In the genomic region with DNA sequence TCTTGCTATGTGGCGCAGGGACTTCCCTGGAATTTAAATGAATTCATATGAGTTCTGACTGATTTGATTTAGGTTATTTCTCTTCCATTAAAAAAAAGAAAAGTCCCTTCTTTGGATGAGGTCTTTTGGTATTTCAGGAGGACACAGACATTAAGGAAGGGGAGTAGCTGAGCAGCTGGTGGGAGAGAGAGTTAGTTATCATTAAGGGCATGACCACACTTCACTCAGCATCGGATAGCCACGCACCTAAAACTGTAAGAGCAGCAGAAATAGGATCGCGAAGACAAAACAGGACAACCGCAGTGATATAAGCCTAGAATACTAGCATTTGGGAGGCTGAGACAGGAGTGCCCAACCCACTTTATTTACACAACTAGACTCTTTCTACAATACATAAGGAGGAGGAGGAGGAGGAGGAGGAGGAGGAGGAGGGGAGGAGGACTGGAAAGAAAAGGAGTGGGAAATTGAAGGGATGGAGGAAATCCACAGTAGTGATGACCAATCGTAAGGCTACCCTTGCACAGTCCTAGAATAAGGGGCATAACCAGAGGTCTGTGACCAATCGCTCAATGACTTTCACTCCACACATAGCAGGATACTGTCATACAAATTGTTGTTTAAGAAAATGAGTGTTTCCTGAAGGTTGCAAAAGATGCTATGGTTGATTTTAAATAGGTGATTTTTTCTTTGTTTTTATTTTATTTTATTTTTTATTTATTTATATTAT, we compare ENCODE assay signal across 23 mouse cellular contexts.
A peak's percentile ranks its signal among the peaks of the same experiment; 100 is the strongest.
DNase-seq lines count a peak whose midpoint lies in the region; ATAC-seq and TF ChIP-seq lines count a peak whose summit lies in the region.
"Had no signal": no experiment of that assay in that cellular context is flagged by ENCODE, and none has a peak within 500 bp of the region (broad histone marks: within the 10 kb centered on the region; RNA-seq: fewer than 3 reads in every experiment).

No protein-coding gene starts in this region.

- DNase-seq in kidney, postnatal 36 days = no peak
- DNase-seq in midbrain, postnatal 0 days (ENCODE audit: low spot score) = no peak
- DNase-seq in limb, embryonic 10.5 days (ENCODE audit: low spot score) = no peak
- DNase-seq in frontal cortex, postnatal 10 days (ENCODE audit: low spot score in 2 of 2) = no peak
- DNase-seq: adrenal gland, adult 8-10 months; cerebellum, adult 18-20 months; cerebellum, postnatal 14 days; embryo, embryonic 11 days; forebrain, postnatal 0 days; kidney, postnatal 4 days; lung, postnatal 4 days; retina, postnatal 1 day; thymus, postnatal 25 days had no signal

- ATAC-seq in kidney, embryonic 15.5 days (replicated peaks; ENCODE audit: low FRiP score) = peak; percentile 43; the same call in 1 of the 2 replicates
- ATAC-seq in midbrain, embryonic 16.5 days = peak; percentile 32; the same call in 1 of the 2 replicates
- ATAC-seq in midbrain, postnatal 0 days (ENCODE audit: low FRiP score) = no peak
- ATAC-seq in liver, embryonic 12.5 days = peak; percentile 49
- peak; percentile 46; the same call in 1 of the 2 replicates for ATAC-seq in megakaryocyte-erythroid progenitor cell, adult 5-6 weeks (replicated peaks; ENCODE audit: low FRiP score, low TSS enrichment, poor library complexity, severe bottlenecking)
- ATAC-seq: activated CD4-positive, CD25-positive, alpha-beta regulatory T cell, adult 4 months; intestine, postnatal 0 days had no signal

- H3K4me2 ChIP-seq in kidney, embryonic 15.5 days = no peak overlapping the region
- H3K4me2 ChIP-seq in midbrain, embryonic 16.5 days (ENCODE audit: low read length) = no peak overlapping the region
- H3K4me2 ChIP-seq in midbrain, postnatal 0 days (ENCODE audit: low read depth, low read length, poor library complexity, severe bottlenecking) = no peak overlapping the region
- H3K4me2 ChIP-seq in liver, embryonic 12.5 days = peak overlapping the region; percentile 55
- H3K4me2 ChIP-seq: hindbrain, embryonic 12.5 days; neural tube, embryonic 13.5 days had no signal

- WGBS in kidney, embryonic 15.5 days = 80% methylated on average over 8 of the region's 8 CpGs
- 77% methylated on average over 8 of the region's 8 CpGs for WGBS in midbrain, embryonic 16.5 days
- 75% methylated on average over 8 of the region's 8 CpGs for WGBS in midbrain, postnatal 0 days
- WGBS in liver, embryonic 12.5 days (ENCODE audit: insufficient replicate concordance) = 55% methylated on average over 8 of the region's 8 CpGs
- WGBS in limb, embryonic 10.5 days = 93% methylated on average over 8 of the region's 8 CpGs

- no peak overlapping the region for H3K4me3 ChIP-seq in kidney, embryonic 15.5 days (replicated peaks)
- H3K4me3 ChIP-seq in midbrain, embryonic 16.5 days (ENCODE audit: low read depth, low read length) = no peak overlapping the region
- no peak overlapping the region for H3K4me3 ChIP-seq in midbrain, postnatal 0 days (ENCODE audit: low read depth, low read length)
- no peak overlapping the region for H3K4me3 ChIP-seq in liver, embryonic 12.5 days
- H3K4me3 ChIP-seq in limb, embryonic 10.5 days = no peak overlapping the region
- H3K4me3 ChIP-seq: hindbrain, embryonic 12.5 days; lung, embryonic 15.5 days; neural tube, embryonic 13.5 days had no signal

- no peak for TF ChIP-seq CTCF in midbrain, postnatal 0 days (IDR thresholded peaks at IDR 0.05)

- no peaks in the 10 kb centered on the region for H3K27me3 ChIP-seq in kidney, embryonic 15.5 days
- H3K27me3 ChIP-seq in midbrain, embryonic 16.5 days (ENCODE audit: control insufficient read depth, insufficient read depth, low read depth, low read length) = no peaks in the 10 kb centered on the region
- no peaks in the 10 kb centered on the region for H3K27me3 ChIP-seq in midbrain, postnatal 0 days (ENCODE audit: insufficient read depth, low read length)
- H3K27me3 ChIP-seq in liver, embryonic 12.5 days (replicated peaks) = no peaks in the 10 kb centered on the region
- H3K27me3 ChIP-seq in limb, embryonic 10.5 days (ENCODE audit: low read depth, poor library complexity, severe bottlenecking) = no peaks in the 10 kb centered on the region
- H3K27me3 ChIP-seq: embryonic facial prominence, embryonic 15.5 days; hindbrain, embryonic 12.5 days; lung, embryonic 15.5 days; neural tube, embryonic 13.5 days had no signal

- H3K9me3 ChIP-seq in kidney, embryonic 15.5 days (replicated peaks) = no peaks in the 10 kb centered on the region
- no peaks in the 10 kb centered on the region for H3K9me3 ChIP-seq in midbrain, embryonic 16.5 days (replicated peaks; ENCODE audit: control insufficient read depth, low read length, poor library complexity, severe bottlenecking)
- no peaks in the 10 kb centered on the region for H3K9me3 ChIP-seq in midbrain, postnatal 0 days (ENCODE audit: low read length)
- no peaks in the 10 kb centered on the region for H3K9me3 ChIP-seq in liver, embryonic 12.5 days (replicated peaks)
- no peaks in the 10 kb centered on the region for H3K9me3 ChIP-seq in limb, embryonic 10.5 days (replicated peaks)
- H3K9me3 ChIP-seq: embryonic facial prominence, embryonic 15.5 days; hindbrain, embryonic 12.5 days; lung, embryonic 15.5 days; neural tube, embryonic 13.5 days had no signal

- H3K9ac ChIP-seq in kidney, embryonic 15.5 days = no peak overlapping the region
- H3K9ac ChIP-seq in midbrain, embryonic 16.5 days (ENCODE audit: low read depth, low read length) = no peak overlapping the region
- H3K9ac ChIP-seq in midbrain, postnatal 0 days (replicated peaks; ENCODE audit: low read length, poor library complexity, severe bottlenecking) = no peak overlapping the region
- H3K9ac ChIP-seq in liver, embryonic 12.5 days = no peak overlapping the region
- H3K9ac ChIP-seq: embryonic facial prominence, embryonic 15.5 days; forebrain, postnatal 0 days; hindbrain, embryonic 12.5 days; lung, embryonic 15.5 days; neural tube, embryonic 13.5 days had no signal

- H3K4me1 ChIP-seq in kidney, embryonic 15.5 days = no peaks in the 10 kb centered on the region
- H3K4me1 ChIP-seq in midbrain, embryonic 16.5 days (ENCODE audit: control insufficient read depth, insufficient read depth, low read length) = peaks cover 3% of the 10 kb centered on the region; the same call in 1 of the 2 replicates
- H3K4me1 ChIP-seq in midbrain, postnatal 0 days (ENCODE audit: insufficient read depth, low read length) = no peaks in the 10 kb centered on the region
- H3K4me1 ChIP-seq in liver, embryonic 12.5 days = peaks cover 17% of the 10 kb centered on the region
- no peaks in the 10 kb centered on the region for H3K4me1 ChIP-seq in limb, embryonic 10.5 days
- H3K4me1 ChIP-seq: embryonic facial prominence, embryonic 15.5 days; hindbrain, embryonic 12.5 days; lung, embryonic 15.5 days; neural tube, embryonic 13.5 days had no signal

- no peak overlapping the region for H3K27ac ChIP-seq in kidney, embryonic 15.5 days
- H3K27ac ChIP-seq in midbrain, embryonic 16.5 days (ENCODE audit: low read length) = no peak overlapping the region
- H3K27ac ChIP-seq in midbrain, postnatal 0 days (ENCODE audit: low read depth, low read length) = no peak overlapping the region
- H3K27ac ChIP-seq in liver, embryonic 12.5 days = 0 out of 2 replicates have a peak overlapping the region, but pooled peaks have one; percentile 21
- no peak overlapping the region for H3K27ac ChIP-seq in limb, embryonic 10.5 days
- H3K27ac ChIP-seq: embryonic facial prominence, embryonic 15.5 days; hindbrain, embryonic 12.5 days; lung, embryonic 15.5 days; neural tube, embryonic 13.5 days had no signal

- no peaks in the 10 kb centered on the region for H3K36me3 ChIP-seq in kidney, embryonic 15.5 days
- H3K36me3 ChIP-seq in midbrain, embryonic 16.5 days (ENCODE audit: control insufficient read depth, insufficient read depth, low read length) = no peaks in the 10 kb centered on the region
- H3K36me3 ChIP-seq in midbrain, postnatal 0 days (ENCODE audit: insufficient read depth, low read length) = no peaks in the 10 kb centered on the region
- H3K36me3 ChIP-seq in liver, embryonic 12.5 days = no peaks in the 10 kb centered on the region
- H3K36me3 ChIP-seq in limb, embryonic 10.5 days = no peaks in the 10 kb centered on the region
- H3K36me3 ChIP-seq: embryonic facial prominence, embryonic 15.5 days; hindbrain, embryonic 12.5 days; lung, embryonic 15.5 days; neural tube, embryonic 13.5 days had no signal
